Mouse (Mus musculus) lung, embryonic 16.5 days (tissue): ENCODE results near the gene Rhbg. TPM values are rescaled to one million over a fixed set of nuclear protein-coding genes. Genes with fewer than 3 reads are reported as not detected.

ENCODE experiments used
- ATAC-seq: fragments of 200-750 bp; cut with Nextera tagmentation; 2 replicates; pipeline ENCODE4 v1.8.0; 2017; ENCODE audit warnings: low read depth, mild to moderate bottlenecking, moderate library complexity
- H3K27ac ChIP-seq: fragments of 300-500 bp; sonication (generic); 2 replicates; pipeline ENCODE4 v1.5.1; 2014; ENCODE audit warnings: mild to moderate bottlenecking, control low read depth, low read length
- H3K27me3 ChIP-seq: fragments of 300-500 bp; sonication (generic); 2 replicates; pipeline ENCODE4 v1.6.1; 2014; ENCODE audit warnings: low read depth, low read length, mixed read lengths; ENCODE audit not compliant: control insufficient read depth, insufficient read depth
- H3K36me3 ChIP-seq: fragments of 300-500 bp; sonication (generic); 2 replicates; pipeline ENCODE4 v1.6.1; 2014; ENCODE audit warnings: low read length; ENCODE audit not compliant: control insufficient read depth, insufficient read depth
- H3K4me1 ChIP-seq: fragments of 300-500 bp; sonication (generic); replicated peaks from 2 replicates; pipeline ENCODE4 v1.6.1; 2014; ENCODE audit warnings: low read length, mixed read lengths; ENCODE audit not compliant: control insufficient read depth, insufficient read depth
- H3K4me2 ChIP-seq: fragments of 300-500 bp; sonication (generic); 2 replicates; pipeline ENCODE4 v1.6.1; 2014; ENCODE audit warnings: low read depth, low read length, control low read depth
- H3K4me3 ChIP-seq: fragments of 300-500 bp; sonication (generic); 2 replicates; pipeline ENCODE4 v1.5.1; 2014; ENCODE audit warnings: mild to moderate bottlenecking, low read length, control low read depth
- H3K9ac ChIP-seq: fragments of 300-500 bp; sonication (generic); 2 replicates; pipeline ENCODE4 v1.6.1; 2014; ENCODE audit warnings: low read length, control low read depth
- H3K9me3 ChIP-seq: fragments of 300-500 bp; sonication (generic); 2 replicates; pipeline ENCODE4 v1.6.1; 2016; ENCODE audit warnings: low read length; ENCODE audit not compliant: control insufficient read depth
- WGBS: fragments of 180-500 bp; shearing (Covaris S2); extraction: QIAGEN DNeasy Blood & Tissue Kit; methylation state at CpG from one replicate; pipeline ENCODE4 v1.1.7; 2014; 5-methylcytosine and 5-hydroxymethylcytosine counted together
- polyA plus RNA-seq: library from polyadenylated mRNA; unstranded; fragments of >200 nt; fragmentation: Nextera tagmentation; extraction: Ambion mirVana; gene quantifications from 2 replicates; pipeline ENCODE4 v1.2.1, GENCODE M21; 2015

Gene Rhbg
- polyA plus RNA-seq, 1 experiment from 2014 or later: 0.69 TPM

GRCm38 (mm10) chr3:88206901-88207371, 47.6 kb downstream of the Rhbg start:
- 0% methylated on average over 14 of the region's 14 CpGs for WGBS
- Histone ChIP-seq H3K4me2 (no peak overlapping the region), H3K9ac (no peak overlapping the region), H3K9me3 (no peaks in the 10 kb centered on the region), H3K27ac (no peak overlapping the region), H3K36me3 (no peaks in the 10 kb centered on the region), H3K4me3 (no peak overlapping the region), H3K4me1 (no peaks in the 10 kb centered on the region), H3K27me3 (peaks cover 96% of the 10 kb centered on the region)
- no peak for ATAC-seq

- Histone ChIP-seq H3K9ac (no peak overlapping the region), H3K4me2 (no peak overlapping the region), H3K36me3 (no peaks in the 10 kb centered on the region), H3K27ac (no peak overlapping the region), H3K9me3 (no peaks in the 10 kb centered on the region), H3K4me3 (no peak overlapping the region), H3K27me3 (peaks cover 96% of the 10 kb centered on the region), H3K4me1 (no peaks in the 10 kb centered on the region)
- no peak for ATAC-seq
- WGBS: 1% methylated on average over 3 of the region's 3 CpGs
Measured at GRCm38 (mm10) chr3:88206500-88206899, 48.0 kb downstream of the Rhbg start.

- H3K9ac ChIP-seq: no peak overlapping the region
- ATAC-seq: no peak
- H3K4me1 ChIP-seq: peaks cover 2% of the 10 kb centered on the region; the same call in 1 of the 2 replicates
- no peak overlapping the region for H3K27ac ChIP-seq
- no peak overlapping the region for H3K4me2 ChIP-seq
- peaks cover 97% of the 10 kb centered on the region for H3K27me3 ChIP-seq
- 7% methylated on average over 8 of the region's 8 CpGs for WGBS
- H3K4me3 ChIP-seq: no peak overlapping the region
- H3K36me3 ChIP-seq: no peaks in the 10 kb centered on the region
- no peaks in the 10 kb centered on the region for H3K9me3 ChIP-seq
Measured at GRCm38 (mm10) chr3:88205563-88206491, 48.7 kb downstream of the Rhbg start.

GRCm38 (mm10) chr3:88205176-88205562, 49.3 kb downstream of the Rhbg start:
- no peak overlapping the region for H3K4me2 ChIP-seq
- no peak overlapping the region for H3K4me3 ChIP-seq
- H3K9me3 ChIP-seq: no peaks in the 10 kb centered on the region
- H3K27ac ChIP-seq: no peak overlapping the region
- H3K27me3 ChIP-seq: peaks cover 97% of the 10 kb centered on the region
- no peak for ATAC-seq
- H3K9ac ChIP-seq: no peak overlapping the region
- H3K4me1 ChIP-seq: peaks cover 6% of the 10 kb centered on the region; the same call in 1 of the 2 replicates
- no peaks in the 10 kb centered on the region for H3K36me3 ChIP-seq
- 13% methylated on average over 4 of the region's 4 CpGs for WGBS

GRCm38 (mm10) chr3:88204751-88205150, 49.8 kb downstream of the Rhbg start:
- H3K9me3 ChIP-seq: no peaks in the 10 kb centered on the region
- H3K4me3 ChIP-seq: no peak overlapping the region
- 26% methylated on average over 1 of the region's 1 CpGs for WGBS
- no peak for ATAC-seq
- no peak overlapping the region for H3K9ac ChIP-seq
- H3K27me3 ChIP-seq: peaks cover 94% of the 10 kb centered on the region
- peaks cover 6% of the 10 kb centered on the region; the same call in 1 of the 2 replicates for H3K4me1 ChIP-seq
- no peak overlapping the region for H3K4me2 ChIP-seq
- H3K27ac ChIP-seq: no peak overlapping the region
- no peaks in the 10 kb centered on the region for H3K36me3 ChIP-seq

- no peak overlapping the region for H3K4me3 ChIP-seq
- H3K9ac ChIP-seq: no peak overlapping the region
- no peak overlapping the region for H3K4me2 ChIP-seq
- no peak overlapping the region for H3K27ac ChIP-seq
- ATAC-seq: no peak
- H3K27me3 ChIP-seq: peaks cover 94% of the 10 kb centered on the region
- no peaks in the 10 kb centered on the region for H3K36me3 ChIP-seq
- H3K4me1 ChIP-seq: peaks cover 6% of the 10 kb centered on the region; the same call in 1 of the 2 replicates
- no peaks in the 10 kb centered on the region for H3K9me3 ChIP-seq
- 5% methylated on average over 7 of the region's 7 CpGs for WGBS
Measured at GRCm38 (mm10) chr3:88203999-88204700, 50.4 kb downstream of the Rhbg start.

GRCm38 (mm10) chr3:88203456-88203855, 51.1 kb downstream of the Rhbg start:
- peaks cover 94% of the 10 kb centered on the region for H3K27me3 ChIP-seq
- no peaks in the 10 kb centered on the region for H3K9me3 ChIP-seq
- ATAC-seq: no peak
- no peak overlapping the region for H3K9ac ChIP-seq
- H3K36me3 ChIP-seq: no peaks in the 10 kb centered on the region
- H3K4me2 ChIP-seq: no peak overlapping the region
- WGBS: 15% methylated on average over 5 of the region's 5 CpGs
- H3K27ac ChIP-seq: no peak overlapping the region
- H3K4me1 ChIP-seq: peaks cover 6% of the 10 kb centered on the region; the same call in 1 of the 2 replicates
- H3K4me3 ChIP-seq: no peak overlapping the region

GRCm38 (mm10) chr3:88202986-88203385, 51.5 kb downstream of the Rhbg start:
- Histone ChIP-seq H3K27me3 (peaks cover 94% of the 10 kb centered on the region), H3K4me2 (no peak overlapping the region), H3K36me3 (no peaks in the 10 kb centered on the region), H3K4me1 (peaks cover 6% of the 10 kb centered on the region; the same call in 1 of the 2 replicates), H3K27ac (no peak overlapping the region), H3K9ac (no peak overlapping the region), H3K4me3 (no peak overlapping the region), H3K9me3 (no peaks in the 10 kb centered on the region)
- ATAC-seq: no peak
- WGBS: 2% methylated on average over 6 of the region's 6 CpGs

GRCm38 (mm10) chr3:88201640-88202039, 52.9 kb downstream of the Rhbg start:
- WGBS: 17% methylated on average over 5 of the region's 5 CpGs
- H3K9me3 ChIP-seq: no peaks in the 10 kb centered on the region
- peaks cover 92% of the 10 kb centered on the region for H3K27me3 ChIP-seq

More at GRCm38 (mm10) chr3:88201640-88202039, 52.9 kb downstream of the Rhbg start:
- Histone ChIP-seq H3K9ac (no peak overlapping the region), H3K36me3 (no peaks in the 10 kb centered on the region), H3K27ac (no peak overlapping the region), H3K4me2 (no peak overlapping the region), H3K4me3 (no peak overlapping the region), H3K4me1 (peaks cover 6% of the 10 kb centered on the region; the same call in 1 of the 2 replicates)
- ATAC-seq: no peak
